Mouse (Mus musculus): ENCODE data around the gene Mrpl55. TPM values are rescaled to one million over a fixed set of nuclear protein-coding genes. Genes with fewer than 3 reads are reported as not detected.

Gene Mrpl55
- polyA plus RNA-seq, 1 experiment from 2014 or later: 95.4 TPM

GRCm38 (mm10) chr11:59224025-59224424 is 21.7 kb downstream of the Mrpl55 start:
- Histone ChIP-seq H3K4me1 (peaks cover 63% of the 10 kb centered on the region), H3K9me3 (no peaks in the 10 kb centered on the region), H3K4me2 (replicated peaks) (no peak overlapping the region), H3K4me3 (no peak overlapping the region), H3K36me3 (0 out of 2 replicates have a peak, but pooled peaks cover 5% of the 10 kb centered on the region), H3K27ac (replicated peaks) (no peak overlapping the region), H3K9ac (replicated peaks) (no peak overlapping the region), H3K27me3 (no peaks in the 10 kb centered on the region)
- no peak for ATAC-seq (replicated peaks)
- WGBS: 98% methylated on average over 3 of the region's 3 CpGs

- Histone ChIP-seq H3K4me3 (no peak overlapping the region), H3K9ac (replicated peaks) (no peak overlapping the region), H3K27me3 (no peaks in the 10 kb centered on the region), H3K9me3 (no peaks in the 10 kb centered on the region), H3K4me2 (replicated peaks) (no peak overlapping the region), H3K36me3 (0 out of 2 replicates have a peak, but pooled peaks cover 5% of the 10 kb centered on the region), H3K4me1 (peaks cover 63% of the 10 kb centered on the region), H3K27ac (replicated peaks) (no peak overlapping the region)
- no peak for ATAC-seq (replicated peaks)
- WGBS: 72% methylated on average over 2 of the region's 2 CpGs
These were observed 22.2 kb downstream of the Mrpl55 start for GRCm38 (mm10) chr11:59224470-59224869.

DNA sequence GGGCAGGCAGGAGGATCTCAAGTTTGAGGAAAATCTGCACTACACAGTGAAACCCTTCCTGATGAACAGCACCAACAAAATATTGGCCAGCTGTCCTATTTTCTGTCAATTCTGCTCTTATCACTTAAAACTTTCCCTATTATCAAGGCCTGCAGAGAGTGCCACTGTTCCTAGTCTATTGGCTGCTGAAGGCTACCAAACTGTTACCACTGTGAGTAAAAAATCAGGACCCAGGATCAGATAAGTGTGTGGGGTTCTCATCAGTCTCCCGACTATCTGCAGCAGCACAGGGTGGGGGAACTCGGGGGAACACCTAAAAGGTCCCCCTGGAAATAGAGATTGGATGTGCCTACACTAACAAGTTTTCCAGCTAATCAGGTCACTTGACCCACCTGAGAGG is 22.9 kb downstream of the Mrpl55 start:
- 88% methylated on average over 2 of the region's 2 CpGs for WGBS
- Histone ChIP-seq H3K36me3 (0 out of 2 replicates have a peak, but pooled peaks cover 5% of the 10 kb centered on the region), H3K9ac (replicated peaks) (0 out of 2 replicates have a peak overlapping the region, but pooled peaks have one; percentile 4), H3K27ac (replicated peaks) (no peak overlapping the region), H3K4me2 (replicated peaks) (no peak overlapping the region), H3K4me1 (peaks cover 63% of the 10 kb centered on the region), H3K4me3 (no peak overlapping the region), H3K9me3 (no peaks in the 10 kb centered on the region), H3K27me3 (no peaks in the 10 kb centered on the region)
- ATAC-seq (replicated peaks): no peak

- Histone ChIP-seq H3K4me3 (peak overlapping the region; percentile 92), H3K4me1 (peaks cover 59% of the 10 kb centered on the region)
These were observed 24.0 kb downstream of the Mrpl55 start for GRCm38 (mm10) chr11:59226251-59226650.

GRCm38 (mm10) chr11:59226787-59227603 is 24.7 kb downstream of the Mrpl55 start:
- Histone ChIP-seq H3K36me3 (0 out of 2 replicates have a peak, but pooled peaks cover 5% of the 10 kb centered on the region), H3K27ac (replicated peaks) (0 out of 2 replicates have a peak overlapping the region, but pooled peaks have one; percentile 86), H3K9ac (replicated peaks) (peak overlapping the region; percentile 98), H3K27me3 (no peaks in the 10 kb centered on the region), H3K4me3 (peak overlapping the region; percentile 92), H3K4me2 (replicated peaks) (peak overlapping the region; percentile 93), H3K4me1 (peaks cover 56% of the 10 kb centered on the region), H3K9me3 (no peaks in the 10 kb centered on the region)
- no peak for ATAC-seq (replicated peaks)
- 6% methylated on average over 21 of the region's 21 CpGs for WGBS

More at GRCm38 (mm10) chr11:59226251-59226650, 24.0 kb downstream of the Mrpl55 start:
- Histone ChIP-seq H3K4me2 (replicated peaks) (peak overlapping the region; percentile 93), H3K27ac (replicated peaks) (0 out of 2 replicates have a peak overlapping the region, but pooled peaks have one; percentile 2), H3K9me3 (no peaks in the 10 kb centered on the region), H3K36me3 (0 out of 2 replicates have a peak, but pooled peaks cover 5% of the 10 kb centered on the region), H3K27me3 (no peaks in the 10 kb centered on the region), H3K9ac (replicated peaks) (peak overlapping the region; percentile 98)
- ATAC-seq (replicated peaks): no peak
- WGBS: 67% methylated on average over 3 of the region's 3 CpGs

- H3K9ac ChIP-seq (replicated peaks): peak overlapping the region; percentile 98
- under 1% methylated on average over 50 of the region's 51 CpGs for WGBS
- no peaks in the 10 kb centered on the region for H3K9me3 ChIP-seq
- peak; percentile 75 for ATAC-seq (replicated peaks)
- H3K27me3 ChIP-seq: no peaks in the 10 kb centered on the region
- H3K4me3 ChIP-seq: peak overlapping the region; percentile 92
- peak overlapping the region; percentile 86 for H3K27ac ChIP-seq (replicated peaks)
- H3K4me2 ChIP-seq (replicated peaks): peak overlapping the region; percentile 93
- H3K4me1 ChIP-seq: peaks cover 51% of the 10 kb centered on the region
- H3K36me3 ChIP-seq: 0 out of 2 replicates have a peak, but pooled peaks cover 5% of the 10 kb centered on the region
These were observed 25.4 kb downstream of the Mrpl55 start for GRCm38 (mm10) chr11:59227604-59228121.

DNA sequence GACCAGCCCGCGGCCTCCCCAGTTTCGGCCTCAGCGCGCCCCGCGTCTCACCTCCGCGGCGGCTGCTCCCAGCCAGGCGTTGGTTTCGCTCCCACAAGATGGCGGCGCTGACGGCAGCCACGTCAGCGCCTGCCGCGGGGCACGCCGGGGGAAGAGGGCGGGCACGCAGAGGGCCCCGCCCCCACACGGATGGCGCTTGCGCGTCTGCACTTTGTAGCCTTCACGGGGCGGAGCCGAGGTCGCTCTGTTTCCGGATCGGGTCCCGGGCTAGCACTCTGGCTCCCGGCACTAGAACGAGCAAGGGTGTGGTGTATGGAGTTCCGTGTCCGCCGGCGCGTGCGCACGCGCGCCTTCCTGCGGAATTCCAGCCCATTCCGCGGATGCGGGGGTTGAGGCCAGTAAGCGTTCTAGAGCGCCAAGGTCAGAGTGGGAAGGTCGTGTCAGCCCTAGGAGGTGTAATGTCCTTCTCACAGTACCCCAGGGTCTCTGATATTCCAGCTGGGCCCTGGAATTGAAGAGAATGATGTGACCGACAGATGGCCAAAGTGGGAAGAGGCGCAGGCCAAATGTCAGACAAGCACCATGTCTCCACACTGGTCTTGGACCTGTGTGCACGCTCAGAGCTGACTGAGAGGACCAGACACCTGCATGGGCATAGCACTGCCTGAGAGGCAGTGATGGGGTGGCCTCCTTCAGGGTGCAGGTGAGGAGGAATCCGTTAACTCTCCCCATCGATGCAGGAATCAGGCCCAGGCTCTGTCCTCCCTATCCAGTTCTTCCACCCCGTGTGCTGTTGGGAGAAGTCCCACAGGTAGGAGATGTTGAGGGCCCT is 26.1 kb downstream of the Mrpl55 start, which contains the start of gene Arf1:
TSS of gene Arf1 (minus strand) at position 149 of the 832 bp plus-strand sequence.
- Histone ChIP-seq H3K4me3 (peak within 1 kb of the TSS; percentile 92), H3K27me3 (no peaks in the 10 kb centered on the region), H3K27ac (replicated peaks) (peak within 1 kb of the TSS; percentile 86), H3K9ac (replicated peaks) (peak within 1 kb of the TSS; percentile 98), H3K9me3 (no peaks in the 10 kb centered on the region), H3K4me2 (replicated peaks) (peak within 1 kb of the TSS; percentile 93), H3K4me1 (peaks cover 46% of the 10 kb centered on the region), H3K36me3 (0 out of 2 replicates have a peak, but pooled peaks cover 3% of the 10 kb centered on the region)
- peak; percentile 96 for ATAC-seq (replicated peaks)
- 3% methylated on average over 58 of the region's 59 CpGs for WGBS

DNA sequence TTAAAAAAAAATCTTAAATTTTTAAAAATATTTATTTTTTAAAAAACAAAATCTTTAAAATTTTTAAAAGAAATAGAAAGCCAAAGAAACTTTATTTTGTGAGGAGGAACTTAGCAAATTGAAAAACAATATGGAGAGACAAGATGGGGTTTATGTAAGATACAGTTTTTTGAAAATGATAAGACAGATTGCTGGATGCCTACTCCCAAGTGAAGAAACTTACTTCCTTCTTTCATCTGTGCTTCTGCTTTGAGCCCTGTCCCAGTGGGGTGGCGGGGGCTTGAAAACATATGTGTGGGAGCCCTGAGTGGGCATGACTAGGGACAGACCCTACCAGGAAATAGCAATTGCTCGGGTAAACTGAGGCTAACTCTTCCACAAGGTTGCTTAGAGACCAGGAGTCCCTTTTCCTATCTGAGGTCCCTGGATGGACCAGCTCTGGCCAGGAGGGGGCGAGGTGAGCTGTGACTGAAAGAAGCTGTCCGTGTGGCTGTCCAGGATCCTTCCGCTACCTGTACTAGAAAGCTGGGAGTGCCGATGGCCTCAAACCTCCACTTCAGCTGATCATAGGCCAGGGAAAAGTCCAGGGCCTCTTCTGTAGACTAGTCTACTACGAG is 28.0 kb downstream of the Mrpl55 start:
- H3K27me3 ChIP-seq: no peaks in the 10 kb centered on the region
- H3K9ac ChIP-seq (replicated peaks): no peak overlapping the region
- no peak overlapping the region for H3K4me2 ChIP-seq (replicated peaks)
- H3K9me3 ChIP-seq: no peaks in the 10 kb centered on the region
- WGBS: 13% methylated on average over 7 of the region's 7 CpGs
- no peak for ATAC-seq (replicated peaks)
- H3K36me3 ChIP-seq: no peaks in the 10 kb centered on the region
- H3K4me3 ChIP-seq: no peak overlapping the region
- no peak overlapping the region for H3K27ac ChIP-seq (replicated peaks)
- peaks cover 29% of the 10 kb centered on the region for H3K4me1 ChIP-seq

GRCm38 (mm10) chr11:59232797-59233196 is 30.5 kb downstream of the Mrpl55 start:
- WGBS: 49% methylated on average over 2 of the region's 2 CpGs
- Histone ChIP-seq H3K36me3 (no peaks in the 10 kb centered on the region), H3K4me2 (replicated peaks) (no peak overlapping the region), H3K27me3 (no peaks in the 10 kb centered on the region), H3K9me3 (no peaks in the 10 kb centered on the region), H3K27ac (replicated peaks) (no peak overlapping the region), H3K4me3 (no peak overlapping the region), H3K9ac (replicated peaks) (no peak overlapping the region), H3K4me1 (peaks cover 9% of the 10 kb centered on the region)
- ATAC-seq (replicated peaks): no peak

DNA sequence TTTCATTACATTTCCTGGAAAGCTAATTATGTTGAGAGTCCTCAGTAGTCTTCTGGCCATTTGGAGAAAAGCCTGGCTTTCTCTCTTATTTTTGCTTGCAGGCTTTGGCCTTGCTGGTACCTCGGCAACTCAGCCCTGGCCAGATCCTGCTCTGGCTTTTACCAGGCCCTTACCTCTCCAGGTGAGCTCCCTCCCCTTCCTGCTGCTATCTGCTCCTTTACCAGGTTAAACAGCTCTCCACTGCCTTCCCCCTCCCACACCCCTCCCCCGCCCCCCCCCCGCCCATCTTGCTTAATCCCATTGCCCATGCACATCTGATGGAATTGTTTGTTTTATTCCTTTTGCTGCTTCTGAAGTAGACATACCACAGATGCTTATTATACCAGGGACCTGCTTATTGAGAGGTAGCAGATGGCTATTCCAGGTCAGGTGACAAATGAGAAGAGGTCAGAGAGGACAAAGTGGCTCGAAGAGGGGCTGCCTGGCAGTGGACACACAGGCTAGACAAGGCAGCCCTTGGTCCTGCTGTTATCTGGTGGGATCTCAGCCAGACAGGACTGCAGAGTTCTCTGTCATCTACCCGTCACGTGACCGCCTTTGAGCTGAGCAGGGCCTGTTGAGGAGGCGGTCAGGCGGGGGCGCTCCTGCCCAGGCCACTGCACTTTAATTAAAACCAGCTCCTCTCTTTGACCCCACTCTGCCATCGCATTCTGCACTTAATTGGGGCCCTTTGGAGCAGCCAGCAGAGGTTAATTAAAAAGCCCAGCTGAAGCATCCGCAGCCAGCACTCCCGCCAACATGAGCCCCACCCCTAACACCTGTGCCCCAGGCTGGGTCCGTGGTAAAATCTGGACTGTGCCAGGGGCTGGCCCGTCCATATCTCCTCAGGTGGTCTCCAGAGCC is 36.5 kb downstream of the Mrpl55 start:
- ATAC-seq (replicated peaks): 0 out of 2 replicates have a peak, but pooled peaks have one; percentile 26
- H3K4me2 ChIP-seq (replicated peaks): no peak overlapping the region
- H3K36me3 ChIP-seq: no peaks in the 10 kb centered on the region
- H3K4me3 ChIP-seq: no peak overlapping the region
- H3K27me3 ChIP-seq: no peaks in the 10 kb centered on the region
- no peak overlapping the region for H3K9ac ChIP-seq (replicated peaks)
- whole genome bisulfite sequencing: 3% methylated on average over 14 of the region's 15 CpGs
- peaks cover 8% of the 10 kb centered on the region for H3K4me1 ChIP-seq
- H3K27ac ChIP-seq (replicated peaks): no peak overlapping the region
- no peaks in the 10 kb centered on the region for H3K9me3 ChIP-seq

All from forebrain, embryonic 15.5 days (tissue).